Mouse (Mus musculus): ENCODE measurements at regions not wholly inside any gene's neighbourhood (a gene's known extent, or its start where the extent isn't known, plus 50 kb on each side); places are given as distances from the start of the nearest gene placed in this dataset.

DNA sequence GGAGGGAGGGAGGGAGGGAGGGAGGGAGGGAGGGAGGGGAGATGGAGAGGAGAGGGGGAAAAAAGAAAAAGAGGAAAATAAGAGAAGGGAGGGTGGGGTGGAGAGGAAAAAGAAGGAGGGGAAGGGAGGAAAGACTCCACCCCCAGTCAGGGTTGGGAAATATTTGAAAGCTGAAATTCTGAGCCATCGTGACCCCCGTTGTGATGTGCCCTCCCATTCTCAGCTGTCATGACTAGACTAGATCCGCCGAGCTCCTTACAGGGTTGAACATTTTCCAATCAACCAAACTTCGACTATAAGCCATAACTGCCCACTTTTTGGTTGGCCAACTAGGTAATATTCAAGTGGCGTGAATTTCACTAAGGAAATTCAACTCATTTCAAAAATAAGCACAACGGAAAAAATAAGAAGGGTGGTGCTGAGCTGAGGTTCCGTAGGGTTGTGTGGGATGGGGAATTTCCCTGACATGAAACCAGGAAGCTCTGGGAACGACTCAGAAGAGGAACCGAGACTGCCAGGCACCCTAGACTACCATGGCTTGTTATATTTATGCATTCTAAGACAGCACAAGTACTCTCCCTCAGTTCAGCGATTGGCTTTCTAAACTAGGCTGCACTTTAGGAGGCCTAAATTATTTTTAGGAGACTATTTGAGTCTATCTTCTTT, 234.4 kb downstream of the Epha4 start:
- no peak for DNase-seq (ENCODE audit: low spot score)
- H3K27ac ChIP-seq, result no peak overlapping the region
- H3K36me3 ChIP-seq, result no peaks in the 10 kb centered on the region
- H3K9me3 ChIP-seq, result no peaks in the 10 kb centered on the region
- H3K4me3 ChIP-seq, result no peak overlapping the region
- no peaks in the 10 kb centered on the region for H3K4me1 ChIP-seq (replicated peaks)
- WGBS, result 89% methylated on average over 11 of the region's 11 CpGs
- no peaks in the 10 kb centered on the region for H3K27me3 ChIP-seq (ENCODE audit: insufficient read depth, poor library complexity, severe bottlenecking)

DNA sequence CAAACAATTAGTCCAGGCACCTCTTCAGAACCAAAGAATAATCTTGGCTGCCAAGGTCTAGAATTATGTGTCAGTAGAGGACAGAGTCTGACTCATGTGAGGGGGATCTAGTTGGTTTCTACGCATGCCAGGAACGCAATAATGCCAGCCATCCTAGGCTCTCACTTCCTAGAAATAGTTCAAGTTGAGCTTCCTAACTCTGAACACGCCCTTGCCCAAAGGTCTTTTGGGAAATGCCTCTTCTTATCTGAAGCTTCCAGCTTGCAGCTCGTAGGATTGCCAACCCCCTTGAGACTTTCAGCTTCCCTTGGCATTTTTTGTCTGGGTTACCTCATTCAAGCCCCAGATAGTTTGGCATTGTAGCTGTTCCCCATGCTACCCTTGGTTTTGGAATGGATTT, 233.1 kb downstream of the Epha4 start:
- Histone ChIP-seq H3K4me3 (no peak overlapping the region), H3K36me3 (no peaks in the 10 kb centered on the region), H3K27me3 (ENCODE audit: insufficient read depth, poor library complexity, severe bottlenecking) (no peaks in the 10 kb centered on the region), H3K4me1 (replicated peaks) (no peaks in the 10 kb centered on the region), H3K9me3 (no peaks in the 10 kb centered on the region), H3K27ac (no peak overlapping the region)
- no peak for DNase-seq (ENCODE audit: low spot score)
- 86% methylated on average over 4 of the region's 4 CpGs for WGBS

DNA sequence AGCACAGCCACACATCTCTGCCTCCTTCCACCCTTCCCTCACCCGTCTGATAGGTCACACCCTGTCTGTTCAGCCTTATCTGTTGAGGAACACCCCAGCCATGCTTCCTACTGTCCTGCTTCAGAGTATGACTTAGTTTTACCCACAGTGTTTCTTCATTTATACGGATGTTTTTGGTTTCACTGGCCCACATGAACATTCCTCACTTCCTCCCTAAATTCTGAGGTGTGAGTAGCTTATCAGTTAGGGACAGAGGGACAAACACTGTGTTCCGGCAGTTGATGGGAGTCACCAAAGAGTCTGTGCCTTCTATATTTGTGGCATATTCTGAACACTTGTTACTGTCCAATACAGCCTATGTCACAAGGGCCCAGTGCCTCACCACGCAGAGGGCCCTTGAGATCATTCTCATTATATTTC, 216.2 kb downstream of the Epha4 start:
- no peaks in the 10 kb centered on the region for H3K4me1 ChIP-seq (replicated peaks)
- DNase-seq (ENCODE audit: low spot score), result no peak
- no peaks in the 10 kb centered on the region for H3K36me3 ChIP-seq
- no peaks in the 10 kb centered on the region for H3K9me3 ChIP-seq
- H3K27ac ChIP-seq, result no peak overlapping the region
- no peaks in the 10 kb centered on the region for H3K27me3 ChIP-seq (ENCODE audit: insufficient read depth, poor library complexity, severe bottlenecking)
- no peak overlapping the region for H3K4me3 ChIP-seq
- WGBS, result 78% methylated on average over 4 of the region's 4 CpGs

DNA sequence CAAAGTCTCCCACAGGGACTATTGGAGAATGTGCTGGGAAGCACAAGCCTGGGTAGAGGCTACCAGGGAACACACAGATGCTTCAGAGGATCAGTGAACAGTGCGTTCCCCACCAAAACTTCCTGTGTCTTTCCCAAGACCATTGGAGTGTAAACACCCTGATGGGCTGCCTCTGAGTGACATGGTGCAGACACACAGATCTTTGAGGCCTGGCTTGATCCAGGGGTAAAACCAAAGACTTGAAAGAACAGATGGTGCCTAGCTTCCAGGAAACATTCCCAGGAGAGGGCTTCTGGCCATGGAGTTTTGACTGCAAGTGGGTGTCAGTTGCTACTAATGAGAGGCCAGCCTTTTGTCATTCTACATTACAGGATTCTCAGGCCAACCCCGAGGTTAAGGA, 214.1 kb downstream of the Epha4 start:
- Histone ChIP-seq H3K4me3 (no peak overlapping the region), H3K9me3 (no peaks in the 10 kb centered on the region), H3K27me3 (ENCODE audit: insufficient read depth, poor library complexity, severe bottlenecking) (no peaks in the 10 kb centered on the region), H3K27ac (no peak overlapping the region), H3K36me3 (no peaks in the 10 kb centered on the region), H3K4me1 (replicated peaks) (peaks cover 9% of the 10 kb centered on the region)
- no peak for DNase-seq (ENCODE audit: low spot score)
- 72% methylated on average over 2 of the region's 2 CpGs for WGBS

DNA sequence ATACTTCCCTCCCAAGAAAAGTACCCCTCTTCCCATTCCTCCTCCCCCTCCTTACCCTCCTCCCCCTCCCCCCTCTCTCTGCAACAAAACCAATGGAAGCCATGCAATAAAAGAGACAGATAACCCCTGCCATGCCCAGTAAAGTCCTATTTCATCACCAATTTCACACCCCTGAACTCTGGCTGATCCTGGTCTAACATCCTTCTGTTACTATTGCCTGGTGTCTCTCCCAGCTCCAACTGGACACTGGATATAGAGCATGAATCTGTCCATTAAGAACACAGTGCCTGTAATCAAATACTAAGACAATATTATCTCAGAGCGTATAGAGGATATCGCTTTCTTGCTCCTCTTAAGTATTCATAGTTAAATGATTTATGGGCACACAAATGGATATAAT, 210.1 kb downstream of the Epha4 start:
- peak; percentile 6 for DNase-seq (ENCODE audit: low spot score)
- 77% methylated on average over 2 of the region's 2 CpGs for WGBS
- H3K36me3 ChIP-seq, result no peaks in the 10 kb centered on the region

DNA sequence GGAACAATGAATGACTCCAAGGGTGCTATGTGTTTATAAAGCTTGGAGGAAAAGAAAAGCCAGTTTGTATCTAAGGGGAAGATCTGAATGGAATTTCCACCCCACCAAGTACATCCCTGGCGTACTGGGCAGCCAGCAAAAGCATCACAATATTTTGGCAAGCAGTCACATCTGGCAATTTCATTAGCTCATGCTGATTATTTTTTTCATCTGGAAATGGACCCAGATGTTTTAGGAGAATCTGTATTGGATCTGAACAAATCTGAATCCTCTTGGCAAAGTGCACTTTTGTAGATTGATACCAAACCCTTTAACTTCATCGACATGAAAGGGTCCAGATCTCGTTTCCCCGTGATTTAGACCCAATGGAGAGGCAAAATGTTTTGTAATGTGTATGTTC, 207.1 kb downstream of the Epha4 start:
- Histone ChIP-seq H3K27me3 (ENCODE audit: insufficient read depth, poor library complexity, severe bottlenecking) (no peaks in the 10 kb centered on the region), H3K4me1 (replicated peaks) (peaks cover 14% of the 10 kb centered on the region), H3K9me3 (no peaks in the 10 kb centered on the region), H3K4me3 (no peak overlapping the region), H3K27ac (no peak overlapping the region), H3K36me3 (no peaks in the 10 kb centered on the region)
- no peak for DNase-seq (ENCODE audit: low spot score)
- 85% methylated on average over 4 of the region's 4 CpGs for WGBS

More for the DNA sequence above, 210.1 kb downstream of the Epha4 start:
- Histone ChIP-seq H3K27ac (no peak overlapping the region), H3K4me1 (replicated peaks) (peaks cover 14% of the 10 kb centered on the region), H3K9me3 (no peaks in the 10 kb centered on the region), H3K4me3 (no peak overlapping the region), H3K27me3 (ENCODE audit: insufficient read depth, poor library complexity, severe bottlenecking) (no peaks in the 10 kb centered on the region)

DNA sequence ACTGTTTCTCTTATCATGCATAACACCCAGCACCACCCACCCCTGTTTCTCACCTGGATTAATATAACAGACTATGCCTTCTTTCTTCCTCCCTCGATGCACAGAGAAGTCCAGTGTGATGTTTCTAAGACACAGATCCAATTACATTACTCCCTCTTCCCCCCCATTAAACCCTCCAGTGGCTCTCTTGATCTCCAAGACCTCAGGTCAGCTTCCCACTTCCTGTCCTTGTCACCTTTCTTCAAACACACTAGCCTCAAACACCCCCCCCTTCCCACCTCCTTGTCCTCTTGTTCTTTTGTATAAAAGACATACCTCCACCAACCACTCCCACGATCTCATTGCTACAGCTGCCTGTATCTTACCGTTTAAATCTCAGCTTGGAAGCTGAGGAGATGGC, 201.8 kb downstream of the Epha4 start:
- Histone ChIP-seq H3K27me3 (ENCODE audit: insufficient read depth, poor library complexity, severe bottlenecking) (0 out of 2 replicates have a peak, but pooled peaks cover 6% of the 10 kb centered on the region), H3K36me3 (no peaks in the 10 kb centered on the region), H3K27ac (no peak overlapping the region), H3K4me1 (replicated peaks) (peaks cover 8% of the 10 kb centered on the region; the same call in 1 of the 2 replicates), H3K4me3 (no peak overlapping the region), H3K9me3 (no peaks in the 10 kb centered on the region)
- 57% methylated on average over 3 of the region's 3 CpGs for WGBS
- no peak for DNase-seq (ENCODE audit: low spot score)

DNA sequence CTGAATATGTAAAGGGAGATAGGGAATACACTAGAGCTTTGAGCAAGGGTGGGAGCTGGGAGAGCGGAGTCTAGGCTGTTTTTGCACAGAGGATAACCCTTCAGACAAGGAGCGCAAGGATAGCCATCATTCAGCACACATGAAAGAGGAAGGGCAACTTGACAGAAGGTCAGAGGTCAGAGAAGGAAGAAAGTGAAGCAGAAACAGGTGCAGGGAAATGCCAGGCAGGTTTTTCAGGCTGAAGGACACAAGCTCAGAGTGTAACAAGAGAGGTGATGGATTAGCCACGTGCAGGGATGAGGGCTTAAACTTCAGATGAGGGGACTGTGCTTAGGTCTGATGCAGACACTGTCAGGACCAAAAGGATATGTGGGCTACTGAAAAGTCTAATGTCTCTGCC, 199.5 kb downstream of the Epha4 start:
- DNase-seq (ENCODE audit: low spot score), result no peak
- no peaks in the 10 kb centered on the region for H3K9me3 ChIP-seq
- peaks cover 13% of the 10 kb centered on the region for H3K4me1 ChIP-seq (replicated peaks)
- H3K27ac ChIP-seq, result no peak overlapping the region
- H3K27me3 ChIP-seq (ENCODE audit: insufficient read depth, poor library complexity, severe bottlenecking), result 0 out of 2 replicates have a peak, but pooled peaks cover 6% of the 10 kb centered on the region
- H3K36me3 ChIP-seq, result no peaks in the 10 kb centered on the region
- no peak overlapping the region for H3K4me3 ChIP-seq
- 67% methylated on average over 3 of the region's 3 CpGs for WGBS

DNA sequence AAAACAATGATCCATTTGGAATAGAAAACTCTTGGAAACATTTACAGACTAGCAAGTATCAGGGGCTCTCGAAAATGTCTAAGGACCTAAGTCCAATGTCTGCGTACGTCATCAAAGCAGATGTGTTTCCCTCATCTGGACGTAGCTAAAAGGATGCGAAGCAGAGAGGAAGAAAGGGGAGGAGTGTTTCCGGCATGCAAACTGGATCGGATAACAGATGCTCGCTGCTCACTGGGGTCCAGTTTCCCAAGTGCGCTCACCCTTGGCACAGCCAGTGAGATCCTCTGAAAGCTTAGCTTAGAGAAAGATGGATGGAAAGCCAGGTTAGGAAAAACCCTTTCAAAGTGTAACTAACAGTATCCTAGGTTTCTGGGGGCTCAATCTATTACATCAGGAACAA, 198.7 kb downstream of the Epha4 start:
- Histone ChIP-seq H3K4me1 (replicated peaks) (peaks cover 13% of the 10 kb centered on the region), H3K27ac (no peak overlapping the region), H3K36me3 (no peaks in the 10 kb centered on the region), H3K9me3 (no peaks in the 10 kb centered on the region), H3K27me3 (ENCODE audit: insufficient read depth, poor library complexity, severe bottlenecking) (0 out of 2 replicates have a peak, but pooled peaks cover 6% of the 10 kb centered on the region), H3K4me3 (no peak overlapping the region)
- WGBS, result 63% methylated on average over 9 of the region's 9 CpGs
- DNase-seq (ENCODE audit: low spot score), result no peak
